Mouse (Mus musculus): ENCODE measurements at regions not wholly inside any gene's neighbourhood (a gene's known extent, or its start where the extent isn't known, plus 50 kb on each side); places are given as distances from the start of the nearest gene placed in this dataset.

GRCm38 (mm10) chr1:14000605-14001395, 2092.3 kb downstream of the 4930444P10Rik start:
- TF ChIP-seq CTCF (IDR thresholded peaks at IDR 0.05; ENCODE audit: low read depth), result no peak
- no peak for TF ChIP-seq EP300 (optimal IDR thresholded peaks at IDR 0.05)
- 66% methylated on average over 3 of the region's 3 CpGs for WGBS
- Histone ChIP-seq H3K36me3 (ENCODE audit: control insufficient read depth, insufficient read depth, low read length) (no peaks in the 10 kb centered on the region), H3K4me2 (replicated peaks; ENCODE audit: low read depth) (no peak overlapping the region), H3K27me3 (ENCODE audit: control insufficient read depth, insufficient read depth, low read length) (no peaks in the 10 kb centered on the region), H3K4me3 (ENCODE audit: low read depth, low read length) (no peak overlapping the region), H3K9me3 (ENCODE audit: control insufficient read depth, low read length) (no peaks in the 10 kb centered on the region), H3K27ac (replicated peaks) (no peak overlapping the region), H3K4me1 (replicated peaks; ENCODE audit: control insufficient read depth, insufficient read depth) (no peaks in the 10 kb centered on the region), H3K9ac (ENCODE audit: low read length) (no peak overlapping the region)
- no peak for DNase-seq (ENCODE audit: low spot score)
- no peak for ATAC-seq (ENCODE audit: low FRiP score, low TSS enrichment)

DNA sequence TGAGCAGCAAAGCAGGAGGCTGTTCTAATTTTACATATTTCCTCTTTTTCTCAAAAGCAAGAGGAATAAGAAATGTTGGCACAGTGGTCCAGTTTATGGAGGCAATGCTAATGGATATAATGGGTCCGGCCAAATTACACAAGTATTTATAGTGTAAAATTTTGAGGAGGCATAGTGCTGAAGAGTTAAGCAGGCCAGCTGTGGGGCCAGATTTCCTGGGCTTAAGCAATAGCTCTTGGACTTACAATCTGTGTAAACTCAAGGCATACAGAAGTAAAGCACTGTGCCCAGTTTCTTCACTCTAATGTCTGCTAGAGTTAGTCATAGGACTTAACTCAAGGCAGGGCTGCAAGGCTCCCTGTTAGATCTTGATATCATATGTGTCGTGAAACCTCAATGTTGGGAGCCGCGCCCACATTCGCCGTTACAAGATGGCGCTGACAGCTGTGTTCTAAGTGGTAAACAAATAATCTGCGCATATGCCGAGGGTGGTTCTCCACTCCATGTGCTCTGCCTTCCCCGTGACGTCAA, 2094.9 kb downstream of the 4930444P10Rik start:
- DNase-seq (ENCODE audit: low spot score) (no peak), ATAC-seq (ENCODE audit: low FRiP score, low TSS enrichment) (no peak)
- H3K36me3 ChIP-seq (ENCODE audit: control insufficient read depth, insufficient read depth, low read length), result no peaks in the 10 kb centered on the region
- no peak overlapping the region for H3K4me3 ChIP-seq (ENCODE audit: low read depth, low read length)
- H3K27ac ChIP-seq (replicated peaks), result no peak overlapping the region
- no peak overlapping the region for H3K4me2 ChIP-seq (replicated peaks; ENCODE audit: low read depth)
- 80% methylated on average over 7 of the region's 11 CpGs for WGBS
- H3K9me3 ChIP-seq (ENCODE audit: control insufficient read depth, low read length), result no peaks in the 10 kb centered on the region
- TF ChIP-seq CTCF (IDR thresholded peaks at IDR 0.05; ENCODE audit: low read depth), result no peak
- no peak for TF ChIP-seq EP300 (optimal IDR thresholded peaks at IDR 0.05)
- H3K9ac ChIP-seq (ENCODE audit: low read length), result no peak overlapping the region
- H3K4me1 ChIP-seq (replicated peaks; ENCODE audit: control insufficient read depth, insufficient read depth), result no peaks in the 10 kb centered on the region
- no peaks in the 10 kb centered on the region for H3K27me3 ChIP-seq (ENCODE audit: control insufficient read depth, insufficient read depth, low read length)

GRCm38 (mm10) chr1:13993825-13994509, 2099.2 kb downstream of the 4930444P10Rik start:
- Histone ChIP-seq H3K9me3 (ENCODE audit: control insufficient read depth, low read length) (no peaks in the 10 kb centered on the region), H3K4me3 (ENCODE audit: low read depth, low read length) (no peak overlapping the region), H3K4me1 (replicated peaks; ENCODE audit: control insufficient read depth, insufficient read depth) (no peaks in the 10 kb centered on the region), H3K27me3 (ENCODE audit: control insufficient read depth, insufficient read depth, low read length) (no peaks in the 10 kb centered on the region), H3K4me2 (replicated peaks; ENCODE audit: low read depth) (no peak overlapping the region), H3K9ac (ENCODE audit: low read length) (no peak overlapping the region), H3K27ac (replicated peaks) (no peak overlapping the region), H3K36me3 (ENCODE audit: control insufficient read depth, insufficient read depth, low read length) (no peaks in the 10 kb centered on the region)
- 91% methylated on average over 9 of the region's 9 CpGs for WGBS
- DNase-seq (ENCODE audit: low spot score) (no peak), ATAC-seq (ENCODE audit: low FRiP score, low TSS enrichment) (no peak)
- no peak for TF ChIP-seq CTCF (IDR thresholded peaks at IDR 0.05; ENCODE audit: low read depth)
- TF ChIP-seq EP300 (optimal IDR thresholded peaks at IDR 0.05), result no peak

DNA sequence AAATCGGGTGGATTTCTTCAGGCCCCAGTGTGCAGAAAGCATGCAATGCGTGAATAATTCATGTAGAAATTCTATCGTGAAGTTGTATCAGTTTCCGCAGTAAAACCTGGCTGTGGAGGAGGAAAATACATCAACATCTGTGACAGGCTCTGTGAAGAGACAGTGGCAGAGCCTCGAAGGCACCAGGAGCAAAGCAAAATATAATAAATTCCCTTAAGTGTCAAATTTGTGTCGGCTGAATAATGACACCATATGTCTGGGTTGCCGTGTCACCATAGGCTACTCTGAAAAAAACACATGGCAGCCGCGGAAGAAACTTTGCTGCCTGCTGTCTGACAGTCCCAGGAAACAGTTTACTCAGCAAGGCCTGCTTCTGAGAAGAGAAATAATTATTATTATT, 2100.1 kb downstream of the 4930444P10Rik start:
- Histone ChIP-seq H3K9ac (ENCODE audit: low read length) (no peak overlapping the region), H3K4me2 (replicated peaks; ENCODE audit: low read depth) (no peak overlapping the region), H3K27ac (replicated peaks) (no peak overlapping the region), H3K27me3 (ENCODE audit: control insufficient read depth, insufficient read depth, low read length) (no peaks in the 10 kb centered on the region), H3K9me3 (ENCODE audit: control insufficient read depth, low read length) (no peaks in the 10 kb centered on the region), H3K4me3 (ENCODE audit: low read depth, low read length) (no peak overlapping the region), H3K4me1 (replicated peaks; ENCODE audit: control insufficient read depth, insufficient read depth) (no peaks in the 10 kb centered on the region), H3K36me3 (ENCODE audit: control insufficient read depth, insufficient read depth, low read length) (no peaks in the 10 kb centered on the region)
- no peak for ATAC-seq (ENCODE audit: low FRiP score, low TSS enrichment)
- TF ChIP-seq EP300 (optimal IDR thresholded peaks at IDR 0.05), result no peak
- no peak for TF ChIP-seq CTCF (IDR thresholded peaks at IDR 0.05; ENCODE audit: low read depth)
- no peak for DNase-seq (ENCODE audit: low spot score)
- WGBS, result 54% methylated on average over 9 of the region's 9 CpGs

GRCm38 (mm10) chr1:13989360-13989759, 2103.8 kb downstream of the 4930444P10Rik start:
- Histone ChIP-seq H3K36me3 (ENCODE audit: control insufficient read depth, insufficient read depth, low read length) (no peaks in the 10 kb centered on the region), H3K27me3 (ENCODE audit: control insufficient read depth, insufficient read depth, low read length) (no peaks in the 10 kb centered on the region), H3K4me1 (replicated peaks; ENCODE audit: control insufficient read depth, insufficient read depth) (no peaks in the 10 kb centered on the region), H3K9ac (ENCODE audit: low read length) (no peak overlapping the region), H3K4me3 (ENCODE audit: low read depth, low read length) (no peak overlapping the region), H3K9me3 (ENCODE audit: control insufficient read depth, low read length) (no peaks in the 10 kb centered on the region), H3K27ac (replicated peaks) (no peak overlapping the region), H3K4me2 (replicated peaks; ENCODE audit: low read depth) (no peak overlapping the region)
- DNase-seq (ENCODE audit: low spot score), result no peak
- ATAC-seq (ENCODE audit: low FRiP score, low TSS enrichment), result no peak
- TF ChIP-seq EP300 (optimal IDR thresholded peaks at IDR 0.05) (no peak), CTCF (IDR thresholded peaks at IDR 0.05; ENCODE audit: low read depth) (no peak)
- 57% methylated on average over 3 of the region's 3 CpGs for WGBS

DNA sequence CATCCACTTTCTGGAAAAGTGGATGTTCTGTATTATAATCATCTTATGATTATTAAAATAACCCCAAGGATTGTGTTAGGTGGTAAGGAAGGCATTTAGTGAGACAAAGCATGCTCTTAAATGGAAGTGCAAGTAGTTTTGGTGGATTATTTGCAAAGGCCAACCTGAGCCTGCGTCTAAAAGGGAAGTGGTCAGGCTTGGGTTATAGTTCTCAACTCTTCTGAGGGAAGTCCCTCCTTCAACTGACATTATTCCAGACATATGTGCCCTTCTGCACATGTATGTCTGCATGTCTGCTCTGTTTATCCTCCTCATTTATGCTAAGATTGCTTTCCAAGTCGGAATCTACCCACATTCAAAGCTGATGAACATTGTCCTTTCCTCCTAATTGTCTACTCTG, 2108.3 kb downstream of the 4930444P10Rik start:
- H3K4me1 ChIP-seq (replicated peaks; ENCODE audit: control insufficient read depth, insufficient read depth), result no peaks in the 10 kb centered on the region
- H3K4me3 ChIP-seq (ENCODE audit: low read depth, low read length), result no peak overlapping the region
- no peak for DNase-seq (ENCODE audit: low spot score)
- ATAC-seq (ENCODE audit: low FRiP score, low TSS enrichment), result no peak
- WGBS, result 87% methylated on average over 2 of the region's 2 CpGs
- TF ChIP-seq EP300 (optimal IDR thresholded peaks at IDR 0.05) (no peak), CTCF (IDR thresholded peaks at IDR 0.05; ENCODE audit: low read depth) (no peak)
- H3K27me3 ChIP-seq (ENCODE audit: control insufficient read depth, insufficient read depth, low read length), result no peaks in the 10 kb centered on the region
- H3K9me3 ChIP-seq (ENCODE audit: control insufficient read depth, low read length), result no peaks in the 10 kb centered on the region
- no peak overlapping the region for H3K4me2 ChIP-seq (replicated peaks; ENCODE audit: low read depth)
- H3K27ac ChIP-seq (replicated peaks), result no peak overlapping the region
- H3K9ac ChIP-seq (ENCODE audit: low read length), result no peak overlapping the region
- H3K36me3 ChIP-seq (ENCODE audit: control insufficient read depth, insufficient read depth, low read length), result no peaks in the 10 kb centered on the region
